Mouse (Mus musculus): Measurements from ENCODE around the gene Med13l. TPM values are rescaled to one million over a fixed set of nuclear protein-coding genes. Genes with fewer than 3 reads are reported as not detected.

The Med13l gene
- polyA plus RNA-seq, 1 experiment from 2014 or later: 20.5 TPM

- Histone ChIP-seq H3K36me3 (ENCODE audit: control insufficient read depth, insufficient read depth, low read length) (no peaks in the 10 kb centered on the region), H3K9me3 (ENCODE audit: control insufficient read depth, low read length) (no peaks in the 10 kb centered on the region), H3K27ac (replicated peaks; ENCODE audit: low read depth, low read length) (no peak overlapping the region), H3K4me2 (ENCODE audit: low read length) (no peak overlapping the region), H3K4me3 (replicated peaks; ENCODE audit: low read depth, low read length) (no peak overlapping the region), H3K9ac (replicated peaks; ENCODE audit: low read length) (no peak overlapping the region), H3K27me3 (ENCODE audit: control insufficient read depth, insufficient read depth, low read length) (no peaks in the 10 kb centered on the region), H3K4me1 (ENCODE audit: control insufficient read depth, insufficient read depth, low read length) (no peaks in the 10 kb centered on the region)
- no peak for DNase-seq
- ATAC-seq (ENCODE audit: low FRiP score, low TSS enrichment): no peak
- WGBS: 60% methylated on average over 8 of the region's 8 CpGs
Measured at GRCm38 (mm10) chr5:118535130-118535529, 25.3 kb upstream of the Med13l start.

GRCm38 (mm10) chr5:118538487-118538886, 22.0 kb upstream of the Med13l start:
- ATAC-seq (ENCODE audit: low FRiP score, low TSS enrichment): no peak
- no peak overlapping the region for H3K27ac ChIP-seq (replicated peaks; ENCODE audit: low read depth, low read length)

GRCm38 (mm10) chr5:118543816-118544215, 16.7 kb upstream of the Med13l start:
- H3K27me3 ChIP-seq (ENCODE audit: control insufficient read depth, insufficient read depth, low read length): no peaks in the 10 kb centered on the region
- no peak overlapping the region for H3K4me2 ChIP-seq (ENCODE audit: low read length)
- no peak overlapping the region for H3K27ac ChIP-seq (replicated peaks; ENCODE audit: low read depth, low read length)
- no peaks in the 10 kb centered on the region for H3K9me3 ChIP-seq (ENCODE audit: control insufficient read depth, low read length)
- no peak overlapping the region for H3K9ac ChIP-seq (replicated peaks; ENCODE audit: low read length)
- DNase-seq (no peak), ATAC-seq (ENCODE audit: low FRiP score, low TSS enrichment) (no peak)
- WGBS: 90% methylated on average over 2 of the region's 2 CpGs
- H3K4me1 ChIP-seq (ENCODE audit: control insufficient read depth, insufficient read depth, low read length): no peaks in the 10 kb centered on the region
- no peaks in the 10 kb centered on the region for H3K36me3 ChIP-seq (ENCODE audit: control insufficient read depth, insufficient read depth, low read length)
- no peak overlapping the region for H3K4me3 ChIP-seq (replicated peaks; ENCODE audit: low read depth, low read length)

More at GRCm38 (mm10) chr5:118538487-118538886, 22.0 kb upstream of the Med13l start:
- no peak for DNase-seq
- no peak overlapping the region for H3K4me2 ChIP-seq (ENCODE audit: low read length)
- H3K36me3 ChIP-seq (ENCODE audit: control insufficient read depth, insufficient read depth, low read length): no peaks in the 10 kb centered on the region
- H3K9ac ChIP-seq (replicated peaks; ENCODE audit: low read length): no peak overlapping the region
- no peaks in the 10 kb centered on the region for H3K27me3 ChIP-seq (ENCODE audit: control insufficient read depth, insufficient read depth, low read length)
- no peak overlapping the region for H3K4me3 ChIP-seq (replicated peaks; ENCODE audit: low read depth, low read length)
- H3K4me1 ChIP-seq (ENCODE audit: control insufficient read depth, insufficient read depth, low read length): no peaks in the 10 kb centered on the region
- 25% methylated on average over 5 of the region's 5 CpGs for WGBS
- H3K9me3 ChIP-seq (ENCODE audit: control insufficient read depth, low read length): no peaks in the 10 kb centered on the region

- ATAC-seq (ENCODE audit: low FRiP score, low TSS enrichment) (no peak), DNase-seq (no peak)
- H3K4me3 ChIP-seq (replicated peaks; ENCODE audit: low read depth, low read length): no peak overlapping the region
- no peaks in the 10 kb centered on the region; the same call in 1 of the 2 replicates for H3K27me3 ChIP-seq (ENCODE audit: control insufficient read depth, insufficient read depth, low read length)
- H3K27ac ChIP-seq (replicated peaks; ENCODE audit: low read depth, low read length): no peak overlapping the region
- no peaks in the 10 kb centered on the region for H3K36me3 ChIP-seq (ENCODE audit: control insufficient read depth, insufficient read depth, low read length)
- WGBS: 81% methylated on average over 5 of the region's 5 CpGs
- no peak overlapping the region for H3K4me2 ChIP-seq (ENCODE audit: low read length)
- no peaks in the 10 kb centered on the region for H3K9me3 ChIP-seq (ENCODE audit: control insufficient read depth, low read length)
- H3K9ac ChIP-seq (replicated peaks; ENCODE audit: low read length): no peak overlapping the region
- H3K4me1 ChIP-seq (ENCODE audit: control insufficient read depth, insufficient read depth, low read length): no peaks in the 10 kb centered on the region
Measured at GRCm38 (mm10) chr5:118550493-118550892, 10.0 kb upstream of the Med13l start.

- Histone ChIP-seq H3K4me2 (ENCODE audit: low read length) (no peak overlapping the region), H3K36me3 (ENCODE audit: control insufficient read depth, insufficient read depth, low read length) (no peaks in the 10 kb centered on the region), H3K9me3 (ENCODE audit: control insufficient read depth, low read length) (no peaks in the 10 kb centered on the region), H3K27me3 (ENCODE audit: control insufficient read depth, insufficient read depth, low read length) (no peaks in the 10 kb centered on the region; the same call in 1 of the 2 replicates), H3K4me3 (replicated peaks; ENCODE audit: low read depth, low read length) (no peak overlapping the region), H3K9ac (replicated peaks; ENCODE audit: low read length) (no peak overlapping the region), H3K4me1 (ENCODE audit: control insufficient read depth, insufficient read depth, low read length) (no peaks in the 10 kb centered on the region), H3K27ac (replicated peaks; ENCODE audit: low read depth, low read length) (no peak overlapping the region)
- DNase-seq: no peak
- ATAC-seq (ENCODE audit: low FRiP score, low TSS enrichment): no peak
Measured at GRCm38 (mm10) chr5:118553290-118553689, 7.2 kb upstream of the Med13l start.

- no peak overlapping the region for H3K4me2 ChIP-seq (ENCODE audit: low read length)
- no peaks in the 10 kb centered on the region for H3K36me3 ChIP-seq (ENCODE audit: control insufficient read depth, insufficient read depth, low read length)
- H3K27ac ChIP-seq (replicated peaks; ENCODE audit: low read depth, low read length): no peak overlapping the region
- ATAC-seq (ENCODE audit: low FRiP score, low TSS enrichment) (no peak), DNase-seq (no peak)
- H3K4me1 ChIP-seq (ENCODE audit: control insufficient read depth, insufficient read depth, low read length): no peaks in the 10 kb centered on the region
- H3K4me3 ChIP-seq (replicated peaks; ENCODE audit: low read depth, low read length): no peak overlapping the region
- no peaks in the 10 kb centered on the region for H3K9me3 ChIP-seq (ENCODE audit: control insufficient read depth, low read length)
- H3K27me3 ChIP-seq (ENCODE audit: control insufficient read depth, insufficient read depth, low read length): no peaks in the 10 kb centered on the region; the same call in none of the 2 replicates
- 92% methylated on average over 4 of the region's 4 CpGs for WGBS
- no peak overlapping the region for H3K9ac ChIP-seq (replicated peaks; ENCODE audit: low read length)
Measured at GRCm38 (mm10) chr5:118555305-118555704, 5.2 kb upstream of the Med13l start.

- H3K4me2 ChIP-seq (ENCODE audit: low read length): no peak overlapping the region
- ATAC-seq (ENCODE audit: low FRiP score, low TSS enrichment) (no peak), DNase-seq (no peak)
- H3K9me3 ChIP-seq (ENCODE audit: control insufficient read depth, low read length): no peaks in the 10 kb centered on the region
- WGBS: 39% methylated on average over 12 of the region's 12 CpGs
- no peaks in the 10 kb centered on the region; the same call in none of the 2 replicates for H3K27me3 ChIP-seq (ENCODE audit: control insufficient read depth, insufficient read depth, low read length)
- H3K36me3 ChIP-seq (ENCODE audit: control insufficient read depth, insufficient read depth, low read length): no peaks in the 10 kb centered on the region
- H3K4me1 ChIP-seq (ENCODE audit: control insufficient read depth, insufficient read depth, low read length): no peaks in the 10 kb centered on the region
- no peak overlapping the region for H3K27ac ChIP-seq (replicated peaks; ENCODE audit: low read depth, low read length)
- no peak overlapping the region for H3K4me3 ChIP-seq (replicated peaks; ENCODE audit: low read depth, low read length)
- H3K9ac ChIP-seq (replicated peaks; ENCODE audit: low read length): no peak overlapping the region
Measured at GRCm38 (mm10) chr5:118556387-118556937, 4.0 kb upstream of the Med13l start.

GRCm38 (mm10) chr5:118558841-118559240, 1.6 kb upstream of the Med13l start:
- WGBS: 85% methylated on average over 6 of the region's 6 CpGs
- peaks cover 20% of the 10 kb centered on the region for H3K4me1 ChIP-seq (ENCODE audit: control insufficient read depth, insufficient read depth, low read length)
- no peaks in the 10 kb centered on the region; the same call in none of the 2 replicates for H3K27me3 ChIP-seq (ENCODE audit: control insufficient read depth, insufficient read depth, low read length)
- no peak overlapping the region for H3K9ac ChIP-seq (replicated peaks; ENCODE audit: low read length)
- H3K36me3 ChIP-seq (ENCODE audit: control insufficient read depth, insufficient read depth, low read length): no peaks in the 10 kb centered on the region
- DNase-seq: no peak
- no peaks in the 10 kb centered on the region for H3K9me3 ChIP-seq (ENCODE audit: control insufficient read depth, low read length)
- 0 out of 2 replicates have a peak overlapping the region, but pooled peaks have one; percentile 70 for H3K4me2 ChIP-seq (ENCODE audit: low read length)
- no peak for ATAC-seq (ENCODE audit: low FRiP score, low TSS enrichment)
- H3K27ac ChIP-seq (replicated peaks; ENCODE audit: low read depth, low read length): no peak overlapping the region
- no peak overlapping the region for H3K4me3 ChIP-seq (replicated peaks; ENCODE audit: low read depth, low read length)

- H3K4me1 ChIP-seq (ENCODE audit: control insufficient read depth, insufficient read depth, low read length): peaks cover 27% of the 10 kb centered on the region
- H3K4me2 ChIP-seq (ENCODE audit: low read length): peak overlapping the region; percentile 74
- peak overlapping the region; percentile 92 for H3K9ac ChIP-seq (replicated peaks; ENCODE audit: low read length)
- no peaks in the 10 kb centered on the region; the same call in none of the 2 replicates for H3K27me3 ChIP-seq (ENCODE audit: control insufficient read depth, insufficient read depth, low read length)
- DNase-seq (peak; percentile 96), ATAC-seq (ENCODE audit: low FRiP score, low TSS enrichment) (peak; percentile 92)
- peak overlapping the region; percentile 85 for H3K4me3 ChIP-seq (replicated peaks; ENCODE audit: low read depth, low read length)
- under 1% methylated on average over 79 of the region's 101 CpGs for WGBS
- no peaks in the 10 kb centered on the region for H3K36me3 ChIP-seq (ENCODE audit: control insufficient read depth, insufficient read depth, low read length)
- H3K27ac ChIP-seq (replicated peaks; ENCODE audit: low read depth, low read length): peak overlapping the region; percentile 99
- no peaks in the 10 kb centered on the region for H3K9me3 ChIP-seq (ENCODE audit: control insufficient read depth, low read length)
Measured at GRCm38 (mm10) chr5:118559584-118560384, 695 bp upstream of the Med13l start.

Measured in midbrain, embryonic 14.5 days (tissue).